Mouse (Mus musculus) frontal cortex, postnatal 36 days (tissue): ENCODE data around the gene Gsk3b.

Experiments
- DNase-seq, 2 experiments: peaks; one replicate each; pipeline ENCODE4 v3.0.0; 2022; ENCODE audit warnings: low spot score in 2 of 2

The Gsk3b gene

GRCm38 (mm10) chr16:38282559-38283160 lies 193.9 kb downstream of the Gsk3b start:
- no peak for DNase-seq

DNA sequence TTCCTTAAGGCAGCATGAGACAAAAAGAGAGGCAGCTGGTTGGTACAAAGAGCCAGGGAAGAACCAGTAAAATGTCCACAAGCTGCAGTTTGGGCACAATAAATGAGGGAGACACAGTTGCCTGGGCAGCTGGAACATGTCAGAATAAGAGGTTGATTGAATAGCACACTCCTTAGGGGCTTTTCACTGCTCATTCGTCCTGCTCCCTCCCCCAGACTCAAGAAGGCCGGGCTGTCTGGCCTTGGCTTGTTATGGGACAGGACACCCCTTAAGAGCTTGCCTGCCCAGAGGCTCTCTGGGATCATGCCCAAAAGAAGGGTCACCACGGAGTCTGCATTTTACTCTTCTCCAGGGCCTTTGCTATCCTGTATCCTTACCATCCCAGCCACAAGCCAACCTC lies 194.5 kb downstream of the Gsk3b start:
- DNase-seq: no peak

- no peak for DNase-seq
These were observed 197.0 kb downstream of the Gsk3b start for GRCm38 (mm10) chr16:38285801-38286200.

DNA sequence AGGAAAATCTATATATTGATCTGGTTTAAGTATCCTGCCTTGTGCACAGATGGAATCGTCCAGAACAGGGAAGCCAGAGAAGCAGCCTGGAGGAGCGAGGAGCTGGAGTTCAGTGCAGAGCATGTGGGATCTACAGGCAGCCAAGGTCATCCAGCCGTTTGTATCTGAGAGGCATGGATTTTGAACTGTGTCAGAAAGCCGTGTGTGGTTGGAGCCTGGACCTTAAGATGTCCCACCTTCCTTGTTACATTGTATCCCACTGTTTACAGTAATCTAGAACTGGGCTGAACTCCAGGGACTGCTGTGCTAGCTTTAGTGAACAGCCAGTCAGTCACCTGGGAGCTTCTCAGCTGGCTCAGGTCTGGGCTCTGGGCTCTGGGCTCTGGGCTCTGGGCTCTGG lies 197.7 kb downstream of the Gsk3b start:
- no peak for DNase-seq

GRCm38 (mm10) chr16:38287357-38287756 lies 198.6 kb downstream of the Gsk3b start:
- no peak for DNase-seq

- DNase-seq: no peak
These were observed 199.0 kb downstream of the Gsk3b start for GRCm38 (mm10) chr16:38287762-38288161.

- DNase-seq: no peak
These were observed 200.1 kb downstream of the Gsk3b start for GRCm38 (mm10) chr16:38288851-38289250.

GRCm38 (mm10) chr16:38290151-38290550 lies 201.3 kb downstream of the Gsk3b start:
- no peak for DNase-seq

DNA sequence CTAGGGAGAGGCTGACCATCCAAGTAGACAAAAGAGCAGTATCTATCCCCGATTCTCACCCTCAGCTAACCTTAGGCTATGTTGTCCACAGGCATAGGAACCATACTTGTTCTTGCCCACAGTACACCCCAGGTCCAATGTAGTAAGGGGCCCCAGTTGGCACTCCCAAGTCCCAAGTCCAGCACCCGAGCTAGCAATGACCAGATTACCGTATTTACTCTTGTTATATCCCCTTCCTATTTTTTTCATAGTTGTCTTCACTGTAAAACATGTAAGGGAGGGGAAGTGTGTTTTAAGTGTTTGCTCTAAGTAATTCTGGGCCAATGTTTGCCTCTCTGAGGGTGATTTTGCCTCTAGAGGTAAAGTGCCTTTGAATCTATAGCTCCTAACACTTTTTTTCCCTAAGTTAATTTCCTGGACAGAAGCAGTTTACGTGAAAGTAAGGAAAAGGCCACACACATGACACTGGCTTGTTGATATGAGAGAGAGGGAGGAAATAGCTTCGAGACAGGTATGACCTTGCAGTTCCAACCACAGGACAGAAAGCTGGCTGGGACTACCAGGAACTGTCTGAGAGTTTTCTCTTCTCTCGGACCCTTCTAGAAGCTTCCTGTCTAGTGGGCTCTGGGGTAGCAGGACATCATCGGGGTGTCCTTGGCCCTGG lies 206.0 kb downstream of the Gsk3b start, which contains the start of gene Nr1i2:
Gene Nr1i2, minus strand, starts transcription at position 140 of the 664 bp plus-strand sequence.
- DNase-seq: no peak

DNA sequence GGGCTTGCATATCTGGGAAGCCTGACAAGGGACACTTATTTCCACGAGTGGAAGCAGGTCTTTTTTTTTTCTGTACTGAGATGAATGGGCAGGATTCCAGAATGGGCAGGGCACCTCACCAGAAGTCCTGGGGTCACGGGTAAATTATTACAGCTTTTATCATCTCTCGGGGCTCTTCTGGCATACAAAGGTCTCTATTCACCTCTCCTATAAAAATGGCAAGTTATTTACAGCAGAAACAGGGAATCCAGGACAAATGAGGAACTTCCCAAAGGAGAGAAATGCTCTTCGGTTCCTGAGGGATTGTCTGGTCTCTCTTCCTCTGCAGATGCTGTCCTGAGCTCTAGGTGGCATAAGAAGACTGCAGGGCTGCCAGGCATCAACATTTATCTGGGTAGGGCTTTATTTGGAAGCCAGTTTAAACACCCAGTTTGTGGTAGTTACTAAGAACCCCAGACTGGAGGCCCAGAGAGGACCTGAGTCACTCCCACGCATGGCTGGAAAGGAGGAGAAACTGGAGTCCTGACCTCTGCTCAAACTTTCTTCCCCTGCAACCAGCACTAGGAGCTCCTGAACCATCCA lies 206.6 kb downstream of the Gsk3b start:
- peak in 1 of 2 experiments; percentile 13 for DNase-seq
